Mouse (Mus musculus) gastrocnemius, adult 8-10 months (tissue): Measurements from ENCODE around the gene Gm4513. TPM values are rescaled to one million over a fixed set of nuclear protein-coding genes. Genes with fewer than 3 reads are reported as not detected.
"Not testable (repeated sequence)": the region's sequence is repeated elsewhere in the genome, so short reads cannot be mapped to it uniquely, and the experiment has no call there.

ENCODE experiments used
- DNase-seq, 2 experiments: peaks; one replicate each; pipeline ENCODE4 v3.0.0; 2022; ENCODE audit warnings: low spot score in 2 of 2
- total RNA-seq, 4 experiments: library from RNA; stranded (reverse); gene quantifications; 2 replicates each; pipeline ENCODE4 v1.2.4; 2022

Gene Gm4513
- total RNA-seq: not detected

GRCm38 (mm10) chr7:20598921-20599320 lies at the start of gene Gm4513:
Gm4513 (minus strand) TSS chr7:20599021.
- not testable (repeated sequence) for DNase-seq

GRCm38 (mm10) chr7:20576141-20576540 lies 22.7 kb downstream of the Gm4513 start, which contains the start of gene Gm4141:
Gm4141 (minus strand) TSS chr7:20576241.
- not testable (repeated sequence) for DNase-seq

GRCm38 (mm10) chr7:20545657-20546056 lies 53.2 kb downstream of the Gm4513 start, which contains the start of gene Gm5726:
Gm5726 (minus strand) TSS chr7:20545757.
- DNase-seq: not testable (repeated sequence)

Other genes starting within 250 kb of the Gm4513 start
- gene Gm5728, start 223.6 kb downstream of the Gm4513 start, total RNA-seq: not detected
- not detected for gene Vmn1r100, start 181.1 kb downstream of the Gm4513 start, total RNA-seq
- not detected for gene Vmn1r101, start 156.4 kb downstream of the Gm4513 start, total RNA-seq
- not detected for gene Gm10670, start 124.1 kb downstream of the Gm4513 start, total RNA-seq
- gene Vmn1r103, start 88.5 kb downstream of the Gm4513 start, total RNA-seq: not detected
- gene Vmn1r104, start 65.2 kb downstream of the Gm4513 start, total RNA-seq: not detected
- gene Gm5726, start 53.3 kb downstream of the Gm4513 start, total RNA-seq: not detected
- gene Gm4141, start 22.8 kb downstream of the Gm4513 start, total RNA-seq: not detected
- not detected for gene Vmn1r107, start 69.9 kb upstream of the Gm4513 start, total RNA-seq
- not detected for gene Vmn1r111, start 104.2 kb upstream of the Gm4513 start, total RNA-seq
- not detected for gene Gm10668, start 131.6 kb upstream of the Gm4513 start, total RNA-seq
- gene Vmn1r112, start 172.2 kb upstream of the Gm4513 start, total RNA-seq: not detected
- gene Vmn1r113, start 188.3 kb upstream of the Gm4513 start, total RNA-seq: not detected
- not detected for gene Vmn1r114, start 213.2 kb upstream of the Gm4513 start, total RNA-seq
- gene Vmn1r115, start 246.0 kb upstream of the Gm4513 start, total RNA-seq: not detected